Mouse (Mus musculus) ES-Bruce4 (cell line): ENCODE data around the gene Alkbh1.

Experiments used
- CTCF ChIP-seq: IDR thresholded peaks from one replicate; pipeline ENCODE4 v1.8.1; 2011; ENCODE audit warnings: low read depth, low read length
- POLR2A ChIP-seq: IDR thresholded peaks from one replicate; pipeline ENCODE4 v1.8.1; 2011; ENCODE audit warnings: low read length; ENCODE audit not compliant: insufficient read depth

DNA sequence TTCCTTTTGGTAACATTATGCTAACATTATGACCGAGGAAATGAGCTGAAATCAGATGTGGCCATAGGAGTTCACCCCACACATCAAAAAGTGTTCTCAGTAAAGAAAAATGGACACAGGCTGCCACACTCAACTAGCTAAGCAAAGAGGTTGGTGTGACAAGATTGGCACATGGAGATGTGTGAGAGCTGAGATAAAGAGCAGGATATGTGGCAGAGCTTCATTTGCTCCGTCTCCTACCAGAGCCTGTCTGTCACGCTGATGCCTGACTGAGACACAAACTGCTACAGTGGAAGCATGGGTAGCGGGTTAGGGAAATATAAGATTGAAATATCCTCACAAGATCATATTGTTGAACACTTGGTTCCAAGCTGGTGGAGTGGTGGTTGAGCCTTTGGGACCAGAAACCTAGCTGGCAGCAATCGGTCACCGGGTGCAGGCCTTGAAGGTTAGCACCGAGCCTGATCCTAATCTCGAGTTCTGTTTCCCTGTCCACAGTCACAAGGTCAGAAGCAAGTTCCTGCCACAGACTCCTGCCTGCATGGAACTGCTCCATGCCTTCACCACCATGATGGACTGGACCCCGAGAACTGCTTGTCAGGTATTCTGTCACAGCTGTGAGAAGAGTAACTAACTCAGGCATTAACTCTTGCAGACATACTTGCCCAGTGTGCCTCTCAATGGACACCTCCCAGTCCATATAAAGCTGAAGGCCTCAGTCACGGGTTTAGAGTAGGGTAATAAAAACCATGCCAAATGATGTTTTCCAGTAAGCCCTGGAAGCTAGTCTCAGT, 63.0 kb downstream of the Alkbh1 start:
- TF ChIP-seq POLR2A: no peak
- TF ChIP-seq CTCF: no peak
